ENCODE assay signal across 15 mouse cellular contexts in the genomic region with DNA sequence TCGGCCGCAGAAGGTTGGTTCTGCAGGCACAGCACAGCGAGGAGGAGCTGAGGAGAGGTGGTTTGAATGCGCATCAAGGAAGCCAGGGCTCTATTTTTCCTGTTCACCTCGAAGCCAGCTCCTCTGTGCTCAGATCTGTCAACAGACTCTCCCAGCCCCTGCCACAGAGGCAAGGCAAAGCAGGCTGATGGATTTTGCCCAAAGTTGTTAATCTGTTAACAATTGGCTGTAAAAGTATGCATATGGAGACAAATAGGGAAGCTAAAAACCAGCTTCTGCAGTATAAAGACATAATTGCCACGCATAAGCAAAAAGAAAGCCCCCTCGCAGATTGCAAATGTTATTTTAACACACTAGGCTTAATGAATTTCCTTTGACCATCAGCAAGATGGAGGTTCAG.
"Had no signal": no experiment of that assay in that cellular context is flagged by ENCODE, and none has a peak within 500 bp of the region (broad histone marks: within the 10 kb centered on the region; RNA-seq: fewer than 3 reads in every experiment).

No protein-coding gene starts in this region.

- H3K27me3 ChIP-seq: neural tube, embryonic 15.5 days; stomach, embryonic 15.5 days had no signal

- DNase-seq: retina, postnatal 1 day; right cerebral cortex, adult 18-20 months; right cerebral cortex, postnatal 14 days; right cerebral cortex, postnatal 25 days; right cerebral cortex, postnatal 4 days; spleen, adult 18-20 months; thymus, adult 18-20 months; thymus, adult 2 months; thymus, postnatal 14 days; thymus, postnatal 25 days; thymus, postnatal 36 days; thymus, postnatal 4 days had no signal

- H3K4me1 ChIP-seq: neural tube, embryonic 15.5 days; stomach, embryonic 15.5 days had no signal

- H3K27ac ChIP-seq: neural tube, embryonic 15.5 days; stomach, embryonic 15.5 days; stomach, postnatal 0 days had no signal

- H3K4me2 ChIP-seq: neural tube, embryonic 15.5 days; stomach, embryonic 15.5 days had no signal

- H3K4me3 ChIP-seq: neural tube, embryonic 15.5 days; stomach, embryonic 15.5 days had no signal

- H3K9me3 ChIP-seq: neural tube, embryonic 15.5 days; stomach, embryonic 15.5 days had no signal

- H3K36me3 ChIP-seq: neural tube, embryonic 15.5 days; stomach, embryonic 15.5 days had no signal

- H3K9ac ChIP-seq: neural tube, embryonic 15.5 days; stomach, embryonic 15.5 days had no signal
